Mouse (Mus musculus): ENCODE measurements at regions not wholly inside any gene's neighbourhood (a gene's known extent, or its start where the extent isn't known, plus 50 kb on each side); places are given as distances from the start of the nearest gene placed in this dataset.
"Not testable (repeated sequence)": the region's sequence is repeated elsewhere in the genome, so short reads cannot be mapped to it uniquely, and the experiment has no call there.

DNA sequence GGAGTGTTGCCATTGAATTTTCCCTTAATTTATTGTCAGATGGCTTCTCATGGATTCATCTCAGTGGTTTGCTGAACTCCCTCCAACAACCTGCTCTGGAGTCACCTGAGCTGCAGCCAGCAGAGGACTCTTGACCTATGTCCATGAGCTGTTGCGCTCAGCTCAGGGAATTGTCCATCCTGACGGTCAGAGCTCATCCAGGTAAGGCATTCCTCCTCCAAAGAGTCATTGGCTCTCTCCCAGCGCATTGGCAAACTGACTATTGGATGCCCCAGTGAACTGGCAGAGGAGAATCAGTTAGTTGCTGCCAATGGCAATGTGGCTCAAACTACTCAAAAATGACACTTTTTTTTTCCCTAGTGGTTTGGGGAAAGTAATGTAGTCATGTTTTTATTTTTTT, 345.3 kb upstream of the Fign start:
- DNase-seq (ENCODE audit: low spot score): no peak

DNA sequence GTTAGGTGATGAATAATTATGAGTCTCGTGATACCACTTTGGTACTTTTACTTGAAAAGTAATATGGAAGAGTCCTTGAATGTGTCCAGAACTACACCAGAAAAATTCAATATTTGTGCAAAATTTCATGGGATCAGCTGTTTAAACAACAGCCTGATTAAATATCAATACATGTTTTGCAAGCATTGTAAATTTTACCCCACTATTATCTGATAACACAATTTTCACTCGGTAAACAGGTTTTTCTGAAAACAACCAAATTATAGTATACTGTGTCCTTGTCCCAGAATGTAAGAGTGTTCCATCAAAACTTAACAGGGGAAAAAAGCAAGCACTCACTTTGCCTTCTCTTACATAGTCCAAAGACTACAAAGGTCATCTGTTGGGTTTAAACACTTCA, 343.1 kb upstream of the Fign start:
- no peak for DNase-seq (ENCODE audit: low spot score)

DNA sequence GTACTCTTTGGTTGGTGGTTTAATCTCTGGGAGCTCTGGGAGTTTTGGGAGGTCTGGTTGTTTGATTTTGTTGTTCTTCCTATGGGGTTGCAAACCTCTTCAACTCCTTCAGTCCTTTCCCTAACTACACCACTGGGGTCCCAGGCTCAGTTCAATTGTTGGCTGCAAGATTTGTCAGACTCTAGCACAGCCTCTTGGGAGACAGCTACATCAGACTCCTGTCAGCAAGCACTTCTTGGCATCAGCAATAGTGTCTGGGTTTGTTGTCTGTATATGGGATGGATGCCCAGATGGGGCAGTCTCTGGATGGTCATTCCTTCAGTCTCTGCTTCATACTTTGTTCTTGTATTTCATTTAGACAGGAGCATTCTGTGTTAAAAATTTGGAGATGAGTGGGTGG, 319.3 kb upstream of the Fign start:
- not testable (repeated sequence) for DNase-seq (ENCODE audit: low spot score)

DNA sequence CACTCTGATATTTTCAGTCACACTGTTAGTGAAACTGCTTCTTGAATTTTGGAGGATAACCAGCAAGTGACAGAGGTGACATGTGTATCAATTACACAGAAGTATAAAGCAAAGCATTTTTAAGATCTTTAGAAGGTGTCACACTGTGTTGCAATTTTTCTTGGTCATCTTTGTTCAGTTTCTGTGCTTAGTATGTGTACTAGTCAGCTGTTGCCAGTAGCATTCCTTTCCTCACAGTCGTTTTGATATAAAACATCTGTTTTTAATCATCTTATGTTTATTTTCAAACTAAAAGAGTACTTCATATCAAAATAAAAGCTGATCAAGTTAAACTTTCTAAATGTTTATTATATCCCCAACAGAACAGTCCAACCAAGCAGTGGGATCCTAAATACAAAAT, 316.0 kb upstream of the Fign start:
- DNase-seq (ENCODE audit: low spot score): no peak

DNA sequence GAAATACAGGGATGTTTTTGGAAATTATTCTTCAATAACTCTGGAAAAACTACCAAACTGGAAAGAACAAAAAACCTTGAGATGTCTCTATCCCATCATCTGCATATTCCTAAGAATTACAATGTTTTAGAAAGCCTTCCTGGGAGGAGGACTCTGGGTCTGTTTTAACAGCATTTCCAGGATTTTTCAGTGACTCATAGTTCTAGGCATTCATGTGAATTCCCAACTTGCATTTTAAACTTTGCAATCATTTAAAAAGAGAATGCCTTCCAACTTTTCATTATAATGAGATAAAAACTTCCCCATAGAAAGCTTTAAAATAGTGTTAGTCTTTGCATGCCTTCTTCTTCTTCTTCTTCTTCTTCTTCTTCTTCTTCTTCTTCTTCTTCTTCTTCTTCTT, 315.4 kb upstream of the Fign start:
- no peak for DNase-seq (ENCODE audit: low spot score)

DNA sequence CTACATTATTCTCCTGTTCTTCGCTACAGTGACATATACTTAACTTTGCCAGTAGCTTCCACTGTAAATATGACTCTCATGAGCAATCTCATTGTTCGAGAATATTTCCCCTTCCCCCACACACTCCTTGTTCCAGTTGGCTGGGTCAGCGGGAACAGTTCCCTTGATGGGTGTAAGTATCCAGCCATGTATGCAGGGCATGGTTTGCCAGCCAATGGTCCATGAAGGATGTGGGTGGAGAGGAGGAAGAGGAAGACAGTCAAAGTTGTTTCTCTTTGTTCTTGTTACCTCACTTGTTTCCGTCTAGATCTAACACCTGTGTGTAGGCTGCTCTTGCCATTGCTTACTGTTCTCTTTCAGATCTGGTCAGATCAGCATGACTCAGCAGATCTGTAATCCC, 298.1 kb upstream of the Fign start:
- DNase-seq (ENCODE audit: low spot score): peak; percentile 5

DNA sequence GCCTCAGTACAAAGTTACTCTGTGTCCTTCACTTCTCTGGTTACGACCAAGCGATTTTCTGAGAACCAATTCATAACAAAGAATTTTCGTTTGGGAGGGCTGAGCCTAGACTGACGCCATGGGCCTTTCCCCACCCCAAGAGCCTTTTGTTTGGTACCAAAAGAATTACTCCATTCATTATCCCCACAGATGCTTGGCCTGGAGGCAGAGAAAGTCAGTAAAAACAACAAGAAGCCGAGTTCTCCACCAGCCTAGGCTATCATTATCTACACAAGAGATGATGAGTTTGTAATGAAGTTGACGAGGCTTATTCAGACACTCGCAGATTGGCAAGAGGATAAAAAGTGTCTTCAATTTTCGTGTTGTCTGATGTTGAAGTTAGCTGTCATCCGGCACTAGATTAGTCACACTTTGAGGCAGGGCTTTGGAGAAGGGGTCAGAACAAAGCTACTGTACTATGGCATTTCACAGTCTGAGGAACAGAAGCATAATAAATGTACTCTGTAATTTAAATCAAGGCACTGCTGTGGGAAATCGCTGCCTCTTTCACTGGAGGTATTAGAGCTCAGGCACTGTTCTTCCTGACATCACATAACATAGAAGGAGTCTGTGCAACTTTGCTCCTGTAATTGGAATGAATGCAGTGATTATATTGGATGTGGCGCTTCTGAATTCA, 296.9 kb upstream of the Fign start:
- peak; percentile 59 for DNase-seq (ENCODE audit: low spot score)

DNA sequence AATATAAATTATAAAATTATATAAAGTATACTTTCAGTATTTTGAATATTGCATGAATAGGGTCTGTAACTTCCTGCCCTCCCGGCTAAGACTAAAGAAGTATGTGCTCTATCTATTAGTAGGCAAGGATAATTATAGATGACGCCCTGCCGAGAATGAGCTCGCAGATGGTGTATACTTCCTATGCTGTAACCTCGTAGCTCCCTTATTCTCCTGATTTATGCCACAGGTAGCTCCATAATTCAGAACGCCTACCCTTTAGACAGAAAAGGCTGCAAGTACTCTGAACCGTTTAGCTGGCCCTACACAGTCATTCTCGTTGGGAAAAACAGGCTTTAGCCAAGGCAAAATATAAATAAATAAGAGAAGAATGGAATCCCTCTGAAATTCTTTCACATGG, 296.4 kb upstream of the Fign start:
- no peak for DNase-seq (ENCODE audit: low spot score)

DNA sequence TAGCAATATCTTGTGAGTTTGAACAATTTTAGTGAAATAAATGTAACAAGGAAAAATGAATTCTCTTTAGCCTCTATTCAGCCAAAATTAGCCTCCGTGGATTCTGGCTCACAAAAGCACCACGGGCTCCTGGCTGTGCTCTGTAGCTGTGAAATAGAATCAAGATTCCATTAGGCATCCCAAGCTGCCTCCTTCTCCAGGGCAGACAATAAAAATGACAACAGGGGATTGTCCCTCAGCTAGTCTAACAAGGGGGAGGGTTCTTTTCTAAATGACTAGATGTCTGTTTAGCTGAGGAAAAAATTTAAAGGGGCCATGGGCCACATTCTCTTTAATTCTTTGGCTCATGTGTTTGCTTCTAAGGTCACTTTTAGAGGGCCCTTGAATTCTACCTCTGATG, 272.0 kb upstream of the Fign start:
- DNase-seq (ENCODE audit: low spot score): peak; percentile 59

DNA sequence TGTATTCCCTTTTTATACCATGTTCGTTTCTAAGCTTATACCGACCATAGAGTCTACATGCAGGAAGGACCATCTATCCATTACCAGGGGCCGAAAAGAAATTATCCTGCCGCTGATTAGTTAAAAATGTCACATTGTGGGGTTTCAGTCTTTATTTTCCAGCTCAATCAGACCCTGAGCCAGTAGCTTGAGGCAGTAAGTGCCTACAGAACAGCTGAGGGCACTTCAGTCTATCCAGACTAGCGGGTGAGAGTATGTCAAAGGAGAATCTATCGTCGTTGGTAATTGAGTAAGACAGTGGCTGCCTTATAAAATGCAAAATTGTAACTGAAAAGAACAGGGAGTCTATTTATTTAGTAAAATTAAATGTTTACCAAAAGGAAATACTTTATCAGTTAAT, 269.4 kb upstream of the Fign start:
- no peak for DNase-seq (ENCODE audit: low spot score)

DNA sequence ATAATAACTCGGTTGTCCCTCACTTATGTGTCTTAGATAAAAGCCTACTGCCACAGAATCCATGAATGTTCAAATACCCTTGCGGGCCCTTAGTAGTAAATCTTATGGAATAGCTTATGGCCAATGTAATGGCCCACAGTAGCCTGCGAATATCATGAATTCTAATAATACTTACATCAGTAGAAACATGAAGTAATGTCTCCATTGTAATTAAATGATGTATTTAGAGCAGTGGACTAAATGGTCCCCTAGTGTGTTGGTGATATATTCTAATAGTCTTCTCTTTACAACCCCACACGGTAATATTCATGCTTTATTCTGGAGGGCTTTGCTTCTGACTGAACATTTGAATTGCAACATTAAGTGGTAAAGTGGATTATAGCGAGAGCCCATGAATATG, 268.7 kb upstream of the Fign start:
- DNase-seq (ENCODE audit: low spot score): no peak

DNA sequence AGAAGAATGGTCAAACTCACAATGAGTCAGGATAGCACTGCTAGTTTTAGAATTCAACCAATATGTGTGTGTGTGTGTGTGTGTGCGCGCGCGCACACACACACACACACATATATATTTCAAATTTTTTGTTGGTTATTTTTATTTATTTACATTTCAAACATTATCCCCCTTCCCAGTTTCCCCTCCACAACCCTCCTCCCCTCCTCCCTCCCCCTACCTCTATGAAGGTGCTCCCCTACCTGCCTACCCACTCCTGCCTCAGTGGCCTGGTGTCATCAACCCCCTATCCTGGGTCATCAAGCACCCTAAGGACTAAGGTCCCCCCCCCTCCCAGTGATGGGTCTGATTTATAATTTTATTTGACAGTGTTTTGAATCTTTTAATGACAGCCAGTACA, 258.4 kb upstream of the Fign start:
- no peak for DNase-seq (ENCODE audit: low spot score)

DNA sequence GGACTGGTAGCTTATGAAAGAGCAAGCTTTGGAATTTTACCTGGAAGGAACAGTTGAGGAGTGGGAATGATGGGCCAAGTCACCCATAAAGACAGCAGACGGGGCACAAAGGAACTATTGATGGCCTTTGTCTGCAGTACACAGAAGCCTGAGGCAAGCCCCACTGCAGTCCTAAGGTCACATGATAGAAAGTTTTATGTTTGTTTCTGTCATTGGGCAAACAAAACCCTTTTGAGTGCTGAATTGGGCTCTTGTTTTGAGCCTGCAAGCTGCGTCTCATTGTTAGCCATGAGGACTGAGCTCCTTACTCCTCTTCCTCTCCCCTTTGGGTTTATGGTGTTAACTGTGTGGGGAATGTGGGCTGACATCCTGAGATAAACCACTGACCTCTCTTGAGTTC, 227.7 kb upstream of the Fign start:
- DNase-seq (ENCODE audit: low spot score): peak; percentile 60

All from embryo, embryonic 10.5 days (tissue).